ENCODE assay signal across 9 mouse cellular contexts in genomic region chr8:11981458-11981857, GRCm38 (mm10).
A peak's percentile ranks its signal among the peaks of the same experiment; 100 is the strongest.
DNase-seq lines count a peak whose midpoint lies in the region; ATAC-seq and TF ChIP-seq lines count a peak whose summit lies in the region.
"Had no signal": no experiment of that assay in that cellular context is flagged by ENCODE, and none has a peak within 500 bp of the region (broad histone marks: within the 10 kb centered on the region; RNA-seq: fewer than 3 reads in every experiment).

No protein-coding gene starts in this region.

- H3K36me3 ChIP-seq in hindbrain, postnatal 0 days (ENCODE audit: insufficient read depth, low read length) = no peaks in the 10 kb centered on the region
- no peaks in the 10 kb centered on the region for H3K36me3 ChIP-seq in hindbrain, embryonic 14.5 days (replicated peaks; ENCODE audit: control insufficient read depth, insufficient read depth)
- no peaks in the 10 kb centered on the region for H3K36me3 ChIP-seq in ES-Bruce4 (ENCODE audit: control insufficient read depth, insufficient read depth, low read length, poor library complexity, severe bottlenecking)
- no peaks in the 10 kb centered on the region for H3K36me3 ChIP-seq in midbrain, embryonic 16.5 days (ENCODE audit: control insufficient read depth, insufficient read depth, low read length)

- no peaks in the 10 kb centered on the region for H3K27me3 ChIP-seq in hindbrain, postnatal 0 days (ENCODE audit: insufficient read depth, low read length)
- no peaks in the 10 kb centered on the region for H3K27me3 ChIP-seq in hindbrain, embryonic 14.5 days (ENCODE audit: control insufficient read depth, insufficient read depth, low read length)
- H3K27me3 ChIP-seq in ES-Bruce4 (ENCODE audit: control insufficient read depth, insufficient read depth, low read length, poor library complexity, severe bottlenecking) = no peaks in the 10 kb centered on the region
- no peaks in the 10 kb centered on the region for H3K27me3 ChIP-seq in midbrain, embryonic 16.5 days (ENCODE audit: control insufficient read depth, insufficient read depth, low read depth, low read length)

- ATAC-seq in hindbrain, postnatal 0 days = no peak
- no peak for ATAC-seq in hindbrain, embryonic 14.5 days (ENCODE audit: low FRiP score)
- peak; percentile 70 for ATAC-seq in granulocyte monocyte progenitor cell, adult 5-6 weeks (replicated peaks; ENCODE audit: poor library complexity, severe bottlenecking)
- ATAC-seq in erythroblast, adult 5-6 weeks (replicated peaks; ENCODE audit: low FRiP score, poor library complexity, severe bottlenecking) = no peak
- no peak for ATAC-seq in midbrain, embryonic 16.5 days

- H3K27ac ChIP-seq in hindbrain, postnatal 0 days = no peak overlapping the region
- no peak overlapping the region for H3K27ac ChIP-seq in hindbrain, embryonic 14.5 days
- no peak overlapping the region for H3K27ac ChIP-seq in ES-Bruce4 (ENCODE audit: insufficient read depth, low read length)
- H3K27ac ChIP-seq in midbrain, embryonic 16.5 days (ENCODE audit: low read length) = no peak overlapping the region
- H3K27ac ChIP-seq: macrophage had no signal

- no peak overlapping the region for H3K9ac ChIP-seq in hindbrain, postnatal 0 days (replicated peaks; ENCODE audit: low read length)
- no peak overlapping the region for H3K9ac ChIP-seq in hindbrain, embryonic 14.5 days
- no peak overlapping the region for H3K9ac ChIP-seq in ES-Bruce4 (ENCODE audit: low read depth, poor library complexity, severe bottlenecking)
- no peak overlapping the region for H3K9ac ChIP-seq in midbrain, embryonic 16.5 days (ENCODE audit: low read depth, low read length)

- peak; percentile 52 for TF ChIP-seq CTCF in hindbrain, postnatal 0 days (IDR thresholded peaks at IDR 0.05; ENCODE audit: low read depth)
- peak; percentile 46 for TF ChIP-seq CTCF in ES-Bruce4 (IDR thresholded peaks at IDR 0.05; ENCODE audit: low read depth, low read length)

- no peaks in the 10 kb centered on the region for H3K9me3 ChIP-seq in hindbrain, postnatal 0 days (ENCODE audit: low read length)
- no peaks in the 10 kb centered on the region for H3K9me3 ChIP-seq in hindbrain, embryonic 14.5 days (ENCODE audit: control insufficient read depth, low read length)
- H3K9me3 ChIP-seq in ES-Bruce4 (replicated peaks; ENCODE audit: control insufficient read depth, insufficient read depth, low read length, poor library complexity, severe bottlenecking) = no peaks in the 10 kb centered on the region
- H3K9me3 ChIP-seq in midbrain, embryonic 16.5 days (replicated peaks; ENCODE audit: control insufficient read depth, low read length, poor library complexity, severe bottlenecking) = no peaks in the 10 kb centered on the region

- no peak overlapping the region for H3K4me2 ChIP-seq in hindbrain, postnatal 0 days (ENCODE audit: low read depth, low read length)
- H3K4me2 ChIP-seq in hindbrain, embryonic 14.5 days (replicated peaks) = no peak overlapping the region
- no peak overlapping the region for H3K4me2 ChIP-seq in midbrain, embryonic 16.5 days (ENCODE audit: low read length)

- no peaks in the 10 kb centered on the region for H3K4me1 ChIP-seq in hindbrain, postnatal 0 days (ENCODE audit: insufficient read depth, low read length)
- H3K4me1 ChIP-seq in hindbrain, embryonic 14.5 days (replicated peaks; ENCODE audit: control insufficient read depth, insufficient read depth, low read length) = no peaks in the 10 kb centered on the region
- no peaks in the 10 kb centered on the region for H3K4me1 ChIP-seq in ES-Bruce4 (ENCODE audit: control insufficient read depth, insufficient read depth, low read length)
- no peaks in the 10 kb centered on the region for H3K4me1 ChIP-seq in midbrain, embryonic 16.5 days (ENCODE audit: control insufficient read depth, insufficient read depth, low read length)

- no peak for DNase-seq in hindbrain, postnatal 0 days (ENCODE audit: low spot score)
- DNase-seq in hindbrain, embryonic 14.5 days (ENCODE audit: low spot score) = no peak
- peak; percentile 55 for DNase-seq in 416B (ENCODE audit: low read depth)
- DNase-seq in cerebellum, postnatal 4 days (ENCODE audit: low spot score in 2 of 2) = no peak

- TF ChIP-seq EP300 in ES-Bruce4 (IDR thresholded peaks at IDR 0.05; ENCODE audit: insufficient read depth, low read depth, low read length) = no peak

- H3K4me3 ChIP-seq in hindbrain, postnatal 0 days (ENCODE audit: low read length) = no peak overlapping the region
- H3K4me3 ChIP-seq in hindbrain, embryonic 14.5 days (replicated peaks; ENCODE audit: low read length) = no peak overlapping the region
- H3K4me3 ChIP-seq in ES-Bruce4 (ENCODE audit: low read depth, low read length) = no peak overlapping the region
- no peak overlapping the region for H3K4me3 ChIP-seq in midbrain, embryonic 16.5 days (ENCODE audit: low read depth, low read length)

- 69% methylated on average over 2 of the region's 2 CpGs for WGBS in hindbrain, postnatal 0 days
- WGBS in hindbrain, embryonic 14.5 days = 82% methylated on average over 2 of the region's 2 CpGs
- WGBS in midbrain, embryonic 16.5 days = 89% methylated on average over 2 of the region's 2 CpGs

- TF ChIP-seq POLR2A in ES-Bruce4 (IDR thresholded peaks at IDR 0.05; ENCODE audit: insufficient read depth, low read length) = no peak
